Mouse (Mus musculus) adrenal gland, adult (tissue): ENCODE results near the gene Plekha3.

Experiments
- DNase-seq, 2 experiments: peaks; one replicate each; pipeline ENCODE4 v3.0.0; 2022 to 2023; ENCODE audit warnings: low spot score in 1 of 2; ENCODE audit not compliant: inconsistent age in 2 of 2

Gene Plekha3

DNA sequence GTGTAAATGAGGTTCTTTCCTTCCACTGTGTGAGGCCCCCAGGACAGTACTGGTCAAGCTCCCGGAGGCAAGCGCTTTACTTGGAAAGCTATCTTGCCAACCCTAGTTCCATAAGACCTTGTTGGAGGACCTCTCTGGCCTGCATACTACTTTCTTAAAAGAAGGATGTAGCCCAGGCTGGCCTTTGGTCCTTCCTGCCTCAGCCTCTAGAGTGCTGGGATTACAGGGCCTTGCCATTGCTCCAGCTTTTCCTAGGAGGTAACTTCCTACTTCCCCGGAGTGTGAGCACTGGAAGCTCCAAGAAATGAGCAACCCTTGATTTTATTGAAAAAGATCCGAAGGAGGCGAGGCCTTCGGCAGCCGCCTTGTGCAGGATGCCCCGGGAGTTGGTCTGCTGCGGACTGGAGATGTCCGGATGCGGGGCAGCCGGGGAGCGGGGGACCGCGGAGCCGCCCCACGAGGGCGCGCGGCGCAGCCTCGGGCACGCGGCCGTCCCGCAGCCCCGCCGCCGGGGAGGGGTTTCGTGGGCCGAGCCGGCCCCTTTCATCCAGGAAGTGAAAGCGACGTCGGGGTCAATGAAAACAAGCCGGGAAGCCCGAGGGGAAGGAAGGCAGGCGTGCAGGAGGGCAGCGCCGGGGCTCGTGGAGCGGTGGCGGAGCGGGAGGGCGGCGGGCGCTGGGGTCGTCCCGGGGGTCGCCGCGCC, at the start of gene Plekha3:
Gene Plekha3, plus strand, starts transcription at position 557 of the 703 bp plus-strand sequence.
- DNase-seq = peak; percentile 92 to 97

DNA sequence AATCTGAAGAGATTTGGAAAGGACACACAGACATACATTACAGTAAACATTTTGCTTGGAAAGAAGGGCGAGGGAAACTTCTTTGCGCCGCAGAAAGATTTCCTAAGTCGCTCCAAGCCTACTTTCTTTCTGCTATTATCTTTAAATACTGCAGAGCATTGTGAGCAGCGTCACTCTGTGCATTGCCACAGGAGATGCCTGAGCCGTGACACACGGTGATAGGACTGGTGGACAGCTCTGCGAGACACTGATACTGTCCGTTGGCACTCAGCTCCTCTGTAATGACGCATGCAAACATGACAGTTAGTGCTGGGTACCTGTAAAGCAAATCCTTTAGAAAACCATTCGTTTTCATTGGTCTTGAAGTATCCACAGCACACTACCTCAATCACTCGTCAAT, 44.8 kb upstream of the Plekha3 start:
- no peak for DNase-seq

DNA sequence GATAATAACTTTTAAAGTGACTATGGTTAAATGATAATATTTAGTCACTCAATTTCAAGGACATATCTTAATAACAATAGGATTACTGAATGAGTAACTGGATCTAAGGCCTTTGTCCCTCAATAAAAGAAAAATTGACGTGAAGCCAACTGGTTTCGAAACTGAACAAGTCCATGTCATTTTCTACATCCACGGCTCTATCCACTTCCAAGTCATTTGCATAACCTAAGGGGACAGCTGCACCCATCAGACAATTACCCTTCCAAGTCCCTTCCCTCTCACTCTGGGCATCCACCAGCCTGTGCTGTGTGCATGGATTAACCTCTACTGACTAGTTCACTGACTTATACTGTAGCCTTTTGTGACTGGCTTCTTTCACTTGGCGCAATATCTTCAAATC, 43.5 kb upstream of the Plekha3 start:
- peak in 1 of 2 experiments; percentile 52 for DNase-seq

DNA sequence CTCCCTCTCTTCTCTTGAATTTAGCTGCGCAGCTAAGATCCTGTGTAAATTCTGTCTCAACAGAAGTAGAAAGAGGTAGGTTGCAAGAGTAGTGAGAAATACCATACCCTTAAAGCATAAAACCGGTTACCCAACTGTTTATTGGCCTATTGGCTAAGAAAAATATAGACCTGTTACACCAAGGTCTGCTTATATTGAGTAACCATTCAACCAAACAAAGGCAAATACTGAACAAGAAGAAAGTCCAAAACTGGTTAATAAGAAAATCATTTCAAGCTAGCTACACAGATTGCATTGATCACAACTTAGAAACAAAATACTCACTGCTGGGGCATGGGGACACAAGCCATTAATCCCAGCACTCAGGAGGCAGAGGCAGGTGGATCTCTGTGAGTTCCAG, 35.4 kb upstream of the Plekha3 start:
- no peak for DNase-seq

DNA sequence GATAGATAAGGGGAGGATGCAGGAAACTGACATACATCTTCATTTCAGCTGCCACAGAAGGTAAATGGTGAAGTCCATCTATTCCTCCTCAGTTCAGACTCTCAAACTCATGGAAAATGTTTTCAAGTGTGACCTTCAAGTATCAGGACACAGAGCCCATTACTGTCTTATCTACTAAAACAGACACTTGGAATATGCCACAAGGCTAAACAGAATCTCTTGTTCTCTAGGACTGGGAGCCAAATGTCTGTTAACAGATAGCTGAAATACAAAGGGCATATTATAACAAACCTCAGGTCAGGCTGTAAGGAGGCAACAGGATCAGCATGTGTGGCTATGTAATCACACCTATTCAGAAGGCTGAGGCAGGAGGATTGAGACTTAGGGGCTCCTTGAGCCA, 31.3 kb upstream of the Plekha3 start:
- DNase-seq = no peak

DNA sequence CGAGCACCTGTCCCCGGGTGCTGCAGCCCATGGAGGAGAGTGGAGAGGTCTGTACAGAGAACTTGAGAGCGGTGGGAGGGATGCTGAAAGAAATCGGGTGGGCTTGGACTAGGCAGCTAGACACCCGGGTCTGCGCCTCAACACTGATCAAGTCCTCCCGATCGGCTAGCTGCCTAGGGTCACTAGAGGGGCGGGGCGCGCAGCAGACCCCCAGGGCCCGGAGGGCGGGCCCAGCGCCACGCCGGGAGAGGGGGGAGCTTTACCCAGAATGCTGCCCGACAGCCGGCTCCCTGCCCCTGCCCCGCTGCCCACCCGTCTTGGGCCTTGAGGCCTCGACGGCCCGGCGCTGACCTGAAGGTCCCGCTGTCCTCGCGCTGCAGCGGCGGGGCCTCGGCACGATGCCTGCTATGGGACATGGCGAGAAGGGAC, 27.6 kb upstream of the Plekha3 start:
- no peak for DNase-seq

DNA sequence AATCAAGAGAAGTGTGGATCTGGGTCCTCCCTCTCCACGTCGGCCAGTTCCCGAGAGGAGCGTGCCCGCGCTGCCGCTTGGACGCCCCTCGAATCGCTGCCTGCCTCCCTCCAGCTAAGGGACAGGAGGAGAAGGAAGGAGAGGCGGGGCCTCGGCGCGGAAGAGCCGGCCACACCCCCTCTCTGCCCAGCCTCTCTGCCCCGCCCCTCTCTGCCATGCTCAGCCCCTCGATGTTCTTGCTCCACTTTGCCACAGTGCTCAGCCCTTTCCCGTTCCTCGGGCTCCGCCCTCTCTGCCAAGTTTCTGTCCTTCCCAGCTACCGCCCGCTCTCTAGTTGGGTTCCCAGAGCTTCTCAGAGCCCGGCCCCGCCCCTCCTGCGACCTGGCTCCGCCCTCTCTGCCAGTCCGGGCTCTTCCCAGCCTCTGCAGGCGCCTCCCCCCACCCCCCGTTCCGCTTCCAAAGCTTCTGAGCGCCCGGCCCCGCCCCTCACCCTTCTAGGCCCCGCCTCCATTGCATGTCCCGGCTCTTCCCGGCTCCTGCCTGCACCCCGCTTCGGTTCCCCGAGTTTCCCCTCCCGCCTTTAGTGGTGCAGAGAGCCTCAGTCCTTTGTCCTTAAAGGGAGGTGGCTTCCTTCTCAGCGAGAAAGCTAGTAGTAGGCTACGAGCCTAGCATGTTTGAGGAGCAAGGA, 27.1 kb upstream of the Plekha3 start, which contains the start of the genes Prkra and Pjvk:
Gene Prkra, minus strand, starts transcription at position 133 of the 688 bp plus-strand sequence.
Gene Pjvk, plus strand, starts transcription at position 594 of the 688 bp plus-strand sequence.
- peak; percentile 99 for DNase-seq

DNA sequence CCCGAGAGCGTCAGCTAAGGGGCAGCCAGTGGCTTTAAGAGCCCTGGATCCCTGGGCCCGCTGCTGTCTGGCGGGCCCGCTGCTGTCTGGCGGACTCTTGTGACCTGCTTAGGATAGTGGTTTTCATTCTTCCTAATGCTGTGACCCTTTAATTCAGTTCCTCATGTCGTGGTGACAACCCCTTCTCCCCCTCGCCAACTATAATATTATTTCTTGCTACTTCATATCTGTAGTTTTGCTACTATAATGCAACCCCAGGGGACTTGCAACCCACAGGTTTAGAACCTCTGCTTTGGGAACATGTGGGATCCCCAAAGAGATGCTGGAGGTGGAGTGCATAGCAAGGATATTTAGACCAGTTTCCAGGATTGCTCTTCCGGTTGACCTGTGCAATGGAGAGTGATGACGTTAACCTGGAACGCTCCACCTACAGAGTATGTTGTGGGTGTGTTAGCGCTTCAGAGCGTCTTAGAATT, 26.4 kb upstream of the Plekha3 start:
- peak in 1 of 2 experiments; percentile 12 for DNase-seq

DNA sequence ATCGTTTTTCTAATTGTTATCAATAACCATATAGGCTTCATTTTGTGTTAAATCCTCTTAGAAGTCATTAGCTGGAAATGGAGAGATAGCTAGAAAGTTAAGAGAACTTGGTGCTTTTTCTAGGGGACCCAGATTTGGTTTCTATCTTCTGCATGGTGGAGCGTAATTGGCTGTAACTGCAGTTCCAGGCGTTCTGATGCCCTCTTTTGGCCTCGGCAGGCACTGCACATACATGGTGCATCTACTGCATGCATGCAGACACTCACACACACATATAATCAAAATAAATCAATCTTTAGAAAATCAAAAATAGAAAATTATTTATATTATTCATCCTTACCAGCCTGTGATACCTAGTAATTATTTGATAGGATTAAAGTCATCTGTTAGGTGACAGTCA, 22.0 kb upstream of the Plekha3 start:
- DNase-seq = no peak

DNA sequence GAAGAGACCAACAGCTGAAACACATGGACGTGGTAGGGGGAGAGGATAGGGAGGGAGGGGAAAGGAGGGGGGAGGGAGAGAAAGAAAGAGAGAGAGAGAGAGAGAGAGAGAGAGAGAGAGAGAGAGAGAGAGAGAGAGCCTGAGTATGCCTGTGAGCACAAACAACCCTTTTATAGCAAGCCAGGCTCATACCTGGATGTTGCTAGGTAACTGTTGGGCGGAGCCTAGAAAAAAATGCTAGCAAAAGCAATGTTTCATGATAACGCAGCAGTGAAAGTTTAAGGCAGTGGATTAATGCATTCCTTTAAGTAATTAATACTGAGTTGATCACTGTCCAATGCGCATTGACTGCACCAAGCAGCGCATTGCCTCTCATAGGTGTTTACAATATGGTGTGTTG, 20.4 kb upstream of the Plekha3 start:
- no peak for DNase-seq

DNA sequence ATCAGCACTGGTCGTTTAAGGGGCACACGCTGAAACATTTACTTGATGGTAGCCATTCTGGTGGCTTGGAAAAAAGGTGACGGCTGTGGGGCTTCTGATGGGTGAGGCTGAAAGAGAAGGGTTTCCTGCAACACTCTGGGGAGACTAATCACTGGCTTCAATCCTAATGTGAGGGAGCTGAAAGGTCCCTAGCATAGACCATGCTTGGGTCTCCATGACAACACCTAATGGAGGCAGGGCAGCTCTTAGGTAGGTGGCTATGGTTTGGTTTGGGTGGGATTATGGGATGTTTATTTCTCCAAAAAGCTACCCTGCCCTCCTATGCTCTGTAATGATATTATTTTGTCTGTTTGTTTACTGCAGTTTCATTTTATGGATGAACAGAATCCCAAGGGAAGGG, 19.6 kb upstream of the Plekha3 start:
- DNase-seq = no peak

DNA sequence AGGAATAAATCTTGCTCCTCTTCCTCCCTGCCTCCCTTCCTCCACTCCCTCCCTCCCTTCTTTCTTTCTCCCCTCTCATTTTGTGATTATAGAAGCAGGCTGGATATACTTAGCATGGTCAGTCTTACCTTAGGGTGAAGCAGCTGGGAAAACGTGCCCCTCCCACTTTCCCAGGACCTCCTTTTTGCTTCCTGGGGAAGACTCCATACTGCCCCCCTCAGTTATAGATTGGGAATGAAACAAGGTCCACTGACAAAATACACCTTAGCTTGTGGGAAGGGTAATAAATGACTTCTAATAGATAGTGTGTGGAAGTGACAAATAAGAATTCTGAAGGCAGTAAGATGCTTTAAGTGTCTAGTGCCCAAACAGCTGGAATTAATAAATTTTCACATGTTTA, 19.1 kb upstream of the Plekha3 start:
- DNase-seq = peak in 1 of 2 experiments; percentile 56

DNA sequence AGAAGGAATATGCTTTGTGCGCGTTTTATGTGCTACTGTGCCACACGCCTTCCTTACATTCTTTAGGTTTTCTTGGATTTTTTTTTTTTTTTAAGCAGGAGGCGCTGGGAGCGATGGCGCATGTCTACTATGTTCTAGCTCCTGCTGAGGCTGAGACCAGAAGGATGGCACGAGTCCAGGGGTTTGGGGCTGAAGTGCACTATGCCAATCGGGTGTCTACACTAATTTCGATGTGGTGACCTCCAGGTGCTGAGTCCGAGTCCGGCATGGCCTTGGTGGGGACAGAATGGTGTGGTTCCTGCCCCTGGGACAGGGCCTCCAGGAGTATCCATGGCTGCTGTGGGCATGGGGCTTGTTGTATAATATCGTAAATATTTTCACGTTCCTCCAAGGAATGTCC, 16.5 kb upstream of the Plekha3 start:
- no peak for DNase-seq

DNA sequence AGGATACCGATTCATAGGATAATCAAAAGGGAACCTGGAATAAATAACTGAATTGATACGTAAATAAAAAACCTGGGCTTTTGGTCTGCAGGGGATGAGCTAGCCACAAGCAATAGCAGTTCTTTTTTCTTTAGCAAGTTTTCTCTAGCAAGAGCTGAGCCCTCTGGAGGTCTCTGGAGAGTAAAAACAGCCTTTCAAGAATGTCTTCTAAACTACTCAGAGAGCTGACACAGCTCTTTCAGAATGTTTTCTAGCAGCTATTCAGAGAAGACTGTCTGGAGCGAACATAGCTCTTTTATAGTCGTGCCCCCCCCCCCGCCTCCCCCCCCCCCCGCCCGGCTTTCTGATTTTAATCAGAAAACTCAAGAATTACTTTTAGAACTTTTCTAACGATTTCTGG, 15.7 kb upstream of the Plekha3 start:
- no peak for DNase-seq

DNA sequence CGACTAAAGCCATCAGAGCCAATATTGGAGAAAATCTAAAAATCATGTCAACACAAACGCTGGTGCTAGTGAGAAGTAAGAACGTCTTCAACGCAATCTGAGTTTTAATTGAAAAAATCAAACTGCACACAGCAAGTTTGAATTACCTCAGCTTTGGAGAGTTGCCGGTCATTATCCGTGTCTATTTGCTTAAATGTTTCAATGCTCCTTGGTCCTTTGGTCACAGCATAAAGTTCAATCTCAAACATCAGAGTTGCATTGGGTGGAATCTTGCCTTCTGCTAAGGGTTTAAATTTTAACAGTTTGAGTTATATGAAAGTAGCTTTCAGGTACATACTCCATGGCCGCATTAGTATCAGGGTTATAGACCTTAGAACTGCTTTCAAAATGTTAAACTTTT, 9.6 kb upstream of the Plekha3 start:
- DNase-seq = no peak

DNA sequence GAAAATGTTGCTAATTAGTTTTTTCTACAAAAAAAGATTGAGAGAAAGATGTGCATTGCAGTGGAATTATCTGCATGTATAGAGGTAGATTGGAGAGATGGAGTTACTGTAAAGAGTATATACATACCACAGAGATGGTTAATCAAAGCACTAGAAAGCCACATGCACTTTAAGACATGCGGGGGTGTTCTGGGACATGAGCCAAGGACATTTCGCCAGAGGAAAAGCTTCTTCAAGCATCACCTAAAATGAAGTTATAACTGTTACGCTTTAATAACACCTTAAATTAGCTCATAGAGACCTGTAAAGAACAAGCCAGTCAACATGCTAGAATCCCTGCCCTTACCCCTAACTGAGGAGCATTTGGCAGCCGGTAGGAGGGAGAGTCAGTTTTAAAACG, 7.9 kb upstream of the Plekha3 start:
- DNase-seq = no peak

DNA sequence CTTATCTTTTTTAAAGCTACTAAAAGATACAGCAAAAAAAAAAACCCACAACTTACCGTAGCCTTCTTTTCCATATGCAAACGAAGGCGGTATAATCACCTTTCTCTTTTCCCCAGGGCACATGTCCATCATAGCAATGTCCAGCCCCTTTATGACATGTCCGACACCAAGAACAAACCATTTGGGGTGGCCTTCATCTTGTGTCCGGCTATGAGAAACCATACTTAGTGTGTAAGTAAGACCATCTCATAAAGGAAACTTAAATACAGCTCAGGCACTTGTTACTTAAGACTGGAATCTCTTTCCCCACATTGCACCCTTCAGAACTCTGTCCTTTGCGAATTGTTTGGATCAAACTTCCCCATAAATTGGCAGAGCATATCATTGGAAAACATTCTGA, 3.4 kb upstream of the Plekha3 start:
- DNase-seq = no peak

DNA sequence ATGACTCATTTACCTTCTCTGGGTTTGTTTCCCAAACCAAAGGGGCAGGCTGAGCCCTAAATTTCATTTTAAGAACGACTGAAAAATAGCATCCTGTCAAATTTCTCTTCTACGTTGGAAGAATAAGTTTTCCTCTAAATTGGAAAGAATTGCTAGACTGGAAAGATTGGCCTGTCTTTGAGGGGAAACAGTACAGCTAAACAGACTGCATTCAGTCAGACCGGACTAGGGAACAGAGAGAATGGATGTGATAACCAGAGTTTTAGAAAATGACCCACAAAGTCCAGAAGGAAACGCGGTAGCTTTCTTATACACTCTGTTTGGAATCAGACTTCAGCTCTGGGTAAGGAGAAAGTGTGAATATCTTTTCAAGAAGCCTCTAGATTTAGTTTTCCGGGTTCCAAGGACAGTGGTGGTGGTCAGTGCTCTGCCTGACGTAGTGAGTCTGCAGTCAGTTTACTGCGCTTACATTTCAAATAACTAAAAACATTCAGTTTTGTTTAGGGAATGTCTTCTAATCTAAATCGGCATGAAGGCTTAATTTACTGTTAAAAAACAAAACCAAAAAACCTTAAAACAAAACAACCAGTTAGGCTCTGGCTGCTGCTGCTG, 2.8 kb upstream of the Plekha3 start:
- no peak for DNase-seq

DNA sequence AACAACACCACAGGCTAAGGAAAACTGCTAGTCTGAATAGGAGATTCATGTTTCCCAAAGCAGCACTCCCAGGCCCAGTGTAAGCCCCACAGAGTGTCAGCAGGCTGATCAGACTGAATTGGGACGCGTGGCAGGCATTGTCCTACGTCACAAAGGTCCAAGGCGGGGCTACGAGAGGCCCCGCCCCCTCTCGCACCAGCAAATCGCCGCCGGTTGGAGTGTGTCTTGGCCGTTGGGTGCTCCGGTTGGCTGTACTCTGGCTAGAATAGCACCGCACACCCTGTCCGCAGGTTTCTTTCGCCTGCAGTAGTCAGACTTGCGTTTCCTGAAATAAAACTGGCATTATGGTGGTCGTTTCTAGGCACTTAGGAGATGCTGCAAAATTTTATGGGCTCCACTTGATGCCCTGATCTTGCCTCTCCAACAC, 2.1 kb upstream of the Plekha3 start, which contains the start of gene Fkbp7:
Gene Fkbp7, minus strand, starts transcription at position 151 of the 427 bp plus-strand sequence.
- peak; percentile 94 to 98 for DNase-seq

DNA sequence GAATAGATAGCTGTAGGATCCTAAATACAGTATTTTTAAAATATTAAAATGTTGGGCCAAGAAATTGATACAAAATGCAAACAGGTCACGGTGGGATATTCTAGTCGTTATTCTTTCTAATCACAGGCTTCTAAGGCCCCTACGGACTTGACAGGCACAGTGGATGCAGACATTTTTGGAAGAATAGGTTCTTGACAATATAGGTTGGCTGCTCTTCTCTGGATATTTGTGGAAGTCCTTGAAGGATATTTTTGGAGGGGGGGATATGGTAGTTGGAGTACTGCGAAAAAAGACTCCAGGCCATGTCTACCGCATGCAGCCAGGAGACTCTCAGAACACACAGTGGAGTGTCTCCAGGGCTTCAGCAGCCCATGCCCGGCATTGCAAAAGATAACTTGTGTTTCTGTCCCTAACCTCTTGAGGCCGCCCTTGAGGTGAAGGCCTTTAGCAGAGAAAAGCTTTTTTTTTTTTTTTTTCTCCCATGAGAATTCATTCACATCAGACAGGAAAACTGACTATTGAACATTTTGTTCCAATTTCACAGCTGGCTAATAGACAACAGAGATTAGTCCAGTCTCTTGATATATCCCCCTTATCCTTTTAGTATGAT, 1.5 kb upstream of the Plekha3 start:
- DNase-seq = peak; percentile 70 to 84

DNA sequence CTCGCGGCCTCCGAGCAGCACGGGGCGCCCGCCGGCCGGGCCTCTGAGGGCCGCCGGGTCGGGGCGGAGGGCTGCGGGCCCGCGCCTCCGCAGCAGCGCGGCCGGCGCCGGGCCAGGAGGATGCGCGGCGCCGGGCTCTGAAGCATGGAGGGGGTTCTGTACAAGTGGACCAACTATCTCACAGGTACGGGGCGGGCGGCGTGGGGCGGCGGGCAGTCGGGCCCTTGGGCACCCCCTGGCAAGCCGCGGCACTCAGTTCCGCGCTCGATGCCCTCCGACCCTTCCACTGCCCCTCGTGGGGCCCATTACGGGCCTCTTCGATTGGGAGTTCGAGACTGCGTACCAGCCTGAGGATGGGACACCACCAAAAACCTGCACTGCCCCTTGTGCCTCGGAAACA, 370 bp downstream of the Plekha3 start:
- no peak for DNase-seq
